Mouse (Mus musculus): ENCODE results near the gene Thada. TPM values are rescaled to one million over a fixed set of nuclear protein-coding genes. Genes with fewer than 3 reads are reported as not detected.

The Thada gene
- polyA plus RNA-seq, 1 experiment from 2014 or later: 2.3 TPM

- Histone ChIP-seq H3K9ac (replicated peaks; ENCODE audit: low read depth) (peak overlapping the region; percentile 80), H3K4me2 (replicated peaks; ENCODE audit: low read depth, low read length) (peak overlapping the region; percentile 88), H3K27ac (ENCODE audit: low read length) (peak overlapping the region; percentile 92), H3K27me3 (replicated peaks; ENCODE audit: insufficient read depth, low read length) (no peaks in the 10 kb centered on the region), H3K36me3 (ENCODE audit: insufficient read depth, low read length) (no peaks in the 10 kb centered on the region), H3K9me3 (ENCODE audit: low read length) (no peaks in the 10 kb centered on the region), H3K4me1 (ENCODE audit: insufficient read depth, low read depth, low read length) (peaks cover 17% of the 10 kb centered on the region), H3K4me3 (ENCODE audit: low read depth, low read length) (peak overlapping the region; percentile 82)
- TF ChIP-seq CTCF (IDR thresholded peaks at IDR 0.05): peak; percentile 53
- no peak for TF ChIP-seq EP300 (IDR thresholded peaks at IDR 0.05)
- DNase-seq (ENCODE audit: low spot score): peak; percentile 65
- WGBS: under 1% methylated on average over 59 of the region's 80 CpGs
- no peak for ATAC-seq
Measured at GRCm38 (mm10) chr17:84186451-84187202, 279.4 kb downstream of the Thada start.

DNA sequence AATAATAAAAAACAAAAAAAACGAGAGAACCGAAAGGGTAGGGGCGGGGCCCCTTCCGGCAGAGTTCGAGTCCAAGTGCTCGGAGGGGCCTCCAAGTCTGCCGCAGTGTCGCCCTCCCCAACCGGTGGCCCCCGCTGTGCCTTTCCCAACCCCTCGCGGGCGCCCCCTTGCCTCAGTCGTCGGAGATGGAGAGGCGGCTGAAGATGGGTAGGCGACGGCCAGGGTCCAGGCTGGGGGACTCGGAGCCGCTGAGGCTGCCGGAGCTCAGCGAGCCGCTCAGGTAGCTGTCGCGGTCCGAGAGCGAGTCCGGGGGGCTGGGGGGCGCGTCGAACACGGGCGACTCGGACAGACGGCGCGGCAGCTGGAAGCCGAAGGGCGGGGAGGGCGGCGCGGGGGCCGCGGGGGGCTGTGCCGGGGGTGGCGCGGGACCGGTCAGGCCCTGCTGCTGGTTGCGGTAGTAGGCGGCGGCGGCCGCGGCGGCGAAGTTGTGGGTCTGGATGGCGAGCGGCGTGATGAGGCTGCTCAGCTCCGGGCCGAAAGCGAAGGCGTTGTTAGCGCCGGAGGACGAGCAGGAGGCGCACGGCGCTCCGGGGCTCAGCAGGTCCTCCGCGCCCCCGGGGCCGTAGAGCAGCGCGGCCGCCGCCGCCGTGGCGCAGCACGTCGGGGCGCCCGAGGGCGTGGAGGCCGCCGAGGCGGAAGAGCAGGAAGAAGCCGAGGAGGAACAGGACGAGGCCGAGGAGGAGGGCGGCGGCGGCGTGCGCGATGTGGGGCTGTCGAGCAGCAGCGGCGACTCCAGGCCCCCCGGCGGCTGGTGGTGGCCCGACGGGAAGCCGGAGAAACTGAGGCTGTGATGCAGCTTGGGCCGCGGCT lies 280.2 kb downstream of the Thada start:
- Histone ChIP-seq H3K36me3 (ENCODE audit: insufficient read depth, low read length) (no peaks in the 10 kb centered on the region), H3K4me3 (ENCODE audit: low read depth, low read length) (peak overlapping the region; percentile 82), H3K27me3 (replicated peaks; ENCODE audit: insufficient read depth, low read length) (no peaks in the 10 kb centered on the region), H3K27ac (ENCODE audit: low read length) (peak overlapping the region; percentile 92), H3K4me2 (replicated peaks; ENCODE audit: low read depth, low read length) (peak overlapping the region; percentile 88), H3K9ac (replicated peaks; ENCODE audit: low read depth) (peak overlapping the region; percentile 80), H3K4me1 (ENCODE audit: insufficient read depth, low read depth, low read length) (peaks cover 23% of the 10 kb centered on the region), H3K9me3 (ENCODE audit: low read length) (no peaks in the 10 kb centered on the region)
- TF ChIP-seq CTCF (IDR thresholded peaks at IDR 0.05) (peak; percentile 66), EP300 (IDR thresholded peaks at IDR 0.05) (no peak)
- DNase-seq (ENCODE audit: low spot score): peak; percentile 77
- ATAC-seq: no peak
- WGBS: 1% methylated on average over 41 of the region's 108 CpGs

DNA sequence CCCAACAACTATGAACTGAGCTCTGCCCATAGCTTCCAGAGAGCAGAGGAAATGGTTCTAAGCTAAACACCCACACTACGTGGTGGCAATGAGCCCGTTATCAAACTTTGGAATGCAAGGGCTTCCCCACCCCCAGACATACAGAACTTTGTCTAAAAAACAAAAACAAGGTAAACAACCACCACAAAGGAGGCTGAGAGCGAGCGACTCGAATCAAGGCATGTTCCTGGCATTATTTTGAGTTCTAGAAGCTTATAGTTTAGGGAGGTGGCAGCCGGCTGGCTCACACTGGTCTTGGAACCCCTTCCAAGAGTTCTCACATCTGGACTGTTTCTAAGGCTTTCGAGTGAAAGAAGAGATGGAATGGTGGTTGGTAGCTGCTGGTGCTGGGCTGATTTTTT lies 281.0 kb downstream of the Thada start:
- WGBS: 0% methylated on average over 7 of the region's 7 CpGs

GRCm38 (mm10) chr17:84183291-84183781 lies 282.7 kb downstream of the Thada start:
- peak; percentile 95 for DNase-seq (ENCODE audit: low spot score)
- Histone ChIP-seq H3K9me3 (ENCODE audit: low read length) (no peaks in the 10 kb centered on the region), H3K36me3 (ENCODE audit: insufficient read depth, low read length) (no peaks in the 10 kb centered on the region), H3K4me1 (ENCODE audit: insufficient read depth, low read depth, low read length) (peaks cover 19% of the 10 kb centered on the region), H3K4me2 (replicated peaks; ENCODE audit: low read depth, low read length) (peak overlapping the region; percentile 36), H3K27ac (ENCODE audit: low read length) (peak overlapping the region; percentile 87), H3K27me3 (replicated peaks; ENCODE audit: insufficient read depth, low read length) (no peaks in the 10 kb centered on the region), H3K9ac (replicated peaks; ENCODE audit: low read depth) (0 out of 2 replicates have a peak overlapping the region, but pooled peaks have one; percentile 30), H3K4me3 (ENCODE audit: low read depth, low read length) (peak overlapping the region; percentile 16; the same call in 1 of the 2 replicates)
- TF ChIP-seq EP300 (IDR thresholded peaks at IDR 0.05) (peak; percentile 72), CTCF (IDR thresholded peaks at IDR 0.05) (no peak)
- WGBS: 4% methylated on average over 12 of the region's 12 CpGs
- ATAC-seq: peak; percentile 39

More for the DNA sequence above, 281.0 kb downstream of the Thada start:
- DNase-seq (ENCODE audit: low spot score) (peak; percentile 75), ATAC-seq (no peak)
- H3K9me3 ChIP-seq (ENCODE audit: low read length): no peaks in the 10 kb centered on the region
- TF ChIP-seq CTCF (IDR thresholded peaks at IDR 0.05): no peak
- TF ChIP-seq EP300 (IDR thresholded peaks at IDR 0.05): no peak; the same call in 1 of the 2 replicates
- peak overlapping the region; percentile 88 for H3K4me2 ChIP-seq (replicated peaks; ENCODE audit: low read depth, low read length)
- no peaks in the 10 kb centered on the region for H3K27me3 ChIP-seq (replicated peaks; ENCODE audit: insufficient read depth, low read length)
- H3K36me3 ChIP-seq (ENCODE audit: insufficient read depth, low read length): no peaks in the 10 kb centered on the region
- peak overlapping the region; percentile 80 for H3K9ac ChIP-seq (replicated peaks; ENCODE audit: low read depth)
- H3K4me1 ChIP-seq (ENCODE audit: insufficient read depth, low read depth, low read length): peaks cover 25% of the 10 kb centered on the region
- H3K4me3 ChIP-seq (ENCODE audit: low read depth, low read length): peak overlapping the region; percentile 82
- peak overlapping the region; percentile 92 for H3K27ac ChIP-seq (ENCODE audit: low read length)

DNA sequence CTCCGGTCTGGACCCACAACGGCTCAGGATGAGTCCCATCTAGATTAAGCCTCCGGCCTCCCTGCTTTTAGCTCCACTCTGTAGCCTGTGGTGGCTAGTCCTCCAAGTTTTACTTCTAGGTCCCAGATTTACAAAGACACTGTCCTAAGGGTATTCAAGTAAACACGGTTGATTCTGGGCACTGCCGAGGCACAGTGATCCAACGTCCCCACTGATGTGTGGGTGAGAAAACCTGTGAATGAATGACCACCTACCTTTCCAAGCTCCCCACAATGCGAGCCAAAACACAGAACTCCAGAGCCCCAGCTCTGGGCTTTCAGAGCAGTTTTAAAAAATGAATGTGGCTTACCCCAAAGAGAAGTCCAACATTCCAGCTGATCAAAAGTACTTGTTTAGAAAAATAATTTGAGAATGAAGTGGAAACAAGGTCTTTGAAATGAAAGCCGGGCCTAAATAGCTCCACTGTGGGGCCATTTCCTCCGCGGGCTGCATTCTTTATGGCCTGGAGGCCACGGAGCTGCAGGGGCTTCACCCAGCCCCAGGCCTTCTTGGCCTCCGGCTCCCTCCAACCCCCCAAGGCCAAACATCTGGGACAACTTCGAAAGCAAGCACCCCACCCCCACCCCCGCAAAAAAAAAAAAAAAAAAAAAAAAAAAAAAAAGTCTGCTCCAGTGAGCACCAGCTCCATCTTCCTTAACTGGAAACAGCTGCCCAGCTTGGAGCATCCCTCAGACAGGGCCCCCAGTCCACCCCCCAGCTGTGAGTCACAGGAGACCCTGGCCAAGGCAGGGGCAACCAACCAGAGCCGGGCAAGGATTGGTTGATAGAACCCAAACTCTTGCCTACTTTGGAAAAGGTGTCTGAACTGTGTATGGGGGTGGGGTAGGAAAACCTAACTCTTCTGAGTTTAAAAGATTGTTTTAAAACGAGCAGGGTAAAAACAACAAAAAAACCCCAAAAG lies 283.4 kb downstream of the Thada start:
- TF ChIP-seq CTCF (IDR thresholded peaks at IDR 0.05) (no peak), EP300 (IDR thresholded peaks at IDR 0.05) (no peak)
- H3K9ac ChIP-seq (replicated peaks; ENCODE audit: low read depth): 0 out of 2 replicates have a peak overlapping the region, but pooled peaks have one; percentile 30
- peaks cover 19% of the 10 kb centered on the region for H3K4me1 ChIP-seq (ENCODE audit: insufficient read depth, low read depth, low read length)
- DNase-seq (ENCODE audit: low spot score) (no peak), ATAC-seq (no peak)
- H3K27ac ChIP-seq (ENCODE audit: low read length): peak overlapping the region; percentile 87
- no peaks in the 10 kb centered on the region for H3K36me3 ChIP-seq (ENCODE audit: insufficient read depth, low read length)
- no peaks in the 10 kb centered on the region for H3K9me3 ChIP-seq (ENCODE audit: low read length)
- 28% methylated on average over 15 of the region's 16 CpGs for WGBS
- no peaks in the 10 kb centered on the region for H3K27me3 ChIP-seq (replicated peaks; ENCODE audit: insufficient read depth, low read length)
- H3K4me2 ChIP-seq (replicated peaks; ENCODE audit: low read depth, low read length): peak overlapping the region; percentile 36
- no peak overlapping the region; the same call in 1 of the 2 replicates for H3K4me3 ChIP-seq (ENCODE audit: low read depth, low read length)
